Mouse (Mus musculus): ENCODE measurements around the gene Hist1h3d. TPM values are rescaled to one million over a fixed set of nuclear protein-coding genes. Genes with fewer than 3 reads are reported as not detected.
"Not testable (repeated sequence)": the region's sequence is repeated elsewhere in the genome, so short reads cannot be mapped to it uniquely, and the experiment has no call there.

Hist1h3d gene
- polyA plus RNA-seq, 1 experiment from 2014 or later: 7.9 TPM

- peak overlapping the region; percentile 61 for H3K4me2 ChIP-seq
- H3K4me1 ChIP-seq; ATAC-seq (ENCODE audit: insufficient read depth, low FRiP score, low read depth); H3K27me3 ChIP-seq (replicated peaks); H3K36me3 ChIP-seq; H3K9me3 ChIP-seq: not testable (repeated sequence)
- peak overlapping the region; percentile 94 for H3K27ac ChIP-seq
- WGBS: 7% methylated on average over 20 of the region's 20 CpGs
- H3K4me3 ChIP-seq (replicated peaks): peak overlapping the region; percentile 47
- peak overlapping the region; percentile 37; the same call in 1 of the 2 replicates for H3K9ac ChIP-seq
Measured at GRCm38 (mm10) chr13:23573034-23573897, 2.3 kb upstream of the Hist1h3d start.

GRCm38 (mm10) chr13:23573898-23574524, 1.6 kb upstream of the Hist1h3d start, which contains the start of the genes Hist1h2bf and Hist1h2ad:
TSS of gene Hist1h2bf (minus strand) at chr13:23574196.
TSS of gene Hist1h2ad (plus strand) at chr13:23574381.
- peak; percentile 87 for ATAC-seq (ENCODE audit: insufficient read depth, low FRiP score, low read depth)
- not testable (repeated sequence) for H3K27me3 ChIP-seq (replicated peaks); H3K36me3 ChIP-seq; H3K9me3 ChIP-seq; H3K4me1 ChIP-seq
- Histone ChIP-seq H3K27ac (peak within 1 kb of the TSS; percentile 94), H3K4me2 (peak within 1 kb of the TSS; percentile 71), H3K9ac (peak within 1 kb of the TSS; percentile 37; the same call in 1 of the 2 replicates), H3K4me3 (replicated peaks) (peak within 1 kb of the TSS; percentile 47)
- WGBS: under 1% methylated on average over 42 of the region's 42 CpGs

- not testable (repeated sequence) for H3K9me3 ChIP-seq; H3K27me3 ChIP-seq (replicated peaks); H3K36me3 ChIP-seq; H3K4me1 ChIP-seq; ATAC-seq (ENCODE audit: insufficient read depth, low FRiP score, low read depth); H3K9ac ChIP-seq
- Histone ChIP-seq H3K4me3 (replicated peaks) (peak overlapping the region; percentile 36), H3K27ac (peak overlapping the region; percentile 94), H3K4me2 (peak overlapping the region; percentile 71)
- WGBS: under 1% methylated on average over 12 of the region's 39 CpGs
Measured at GRCm38 (mm10) chr13:23574546-23575170, 905 bp upstream of the Hist1h3d start.

- not testable (repeated sequence) for H3K4me1 ChIP-seq; ATAC-seq (ENCODE audit: insufficient read depth, low FRiP score, low read depth); H3K27me3 ChIP-seq (replicated peaks); H3K9me3 ChIP-seq; H3K36me3 ChIP-seq
- Histone ChIP-seq H3K4me2 (peak overlapping the region; percentile 71), H3K9ac (peak overlapping the region; percentile 46), H3K4me3 (replicated peaks) (peak overlapping the region; percentile 44), H3K27ac (peak overlapping the region; percentile 86)
- WGBS: under 1% methylated on average over 12 of the region's 40 CpGs
Measured at GRCm38 (mm10) chr13:23575864-23576313, 326 bp downstream of the Hist1h3d start.

GRCm38 (mm10) chr13:23576351-23576881, 853 bp downstream of the Hist1h3d start:
- no peak for ATAC-seq (ENCODE audit: insufficient read depth, low FRiP score, low read depth)
- H3K4me3 ChIP-seq (replicated peaks): peak overlapping the region; percentile 44
- H3K4me2 ChIP-seq: peak overlapping the region; percentile 71
- peak overlapping the region; percentile 86 for H3K27ac ChIP-seq
- 0 out of 2 replicates have a peak, but pooled peaks cover 7% of the 10 kb centered on the region for H3K4me1 ChIP-seq
- no peaks in the 10 kb centered on the region for H3K36me3 ChIP-seq
- 6% methylated on average over 7 of the region's 7 CpGs for WGBS
- H3K9me3 ChIP-seq: no peaks in the 10 kb centered on the region
- H3K27me3 ChIP-seq (replicated peaks): no peaks in the 10 kb centered on the region
- peak overlapping the region; percentile 46 for H3K9ac ChIP-seq

GRCm38 (mm10) chr13:23576906-23577639, 1.5 kb downstream of the Hist1h3d start:
- Histone ChIP-seq H3K9me3 (no peaks in the 10 kb centered on the region), H3K4me2 (peak overlapping the region; percentile 71), H3K4me1 (peaks cover 10% of the 10 kb centered on the region; the same call in 1 of the 2 replicates), H3K36me3 (no peaks in the 10 kb centered on the region), H3K9ac (no peak overlapping the region; the same call in 1 of the 2 replicates), H3K27me3 (replicated peaks) (no peaks in the 10 kb centered on the region), H3K27ac (peak overlapping the region; percentile 86), H3K4me3 (replicated peaks) (peak overlapping the region; percentile 44)
- ATAC-seq (ENCODE audit: insufficient read depth, low FRiP score, low read depth): no peak
- WGBS: 27% methylated on average over 6 of the region's 6 CpGs

GRCm38 (mm10) chr13:23577835-23578234, 2.3 kb downstream of the Hist1h3d start:
- ATAC-seq (ENCODE audit: insufficient read depth, low FRiP score, low read depth): no peak
- Histone ChIP-seq H3K27ac (no peak overlapping the region), H3K4me2 (no peak overlapping the region), H3K27me3 (replicated peaks) (no peaks in the 10 kb centered on the region), H3K9ac (no peak overlapping the region), H3K4me1 (peaks cover 14% of the 10 kb centered on the region; the same call in 1 of the 2 replicates), H3K36me3 (no peaks in the 10 kb centered on the region), H3K9me3 (no peaks in the 10 kb centered on the region), H3K4me3 (replicated peaks) (no peak overlapping the region)
- 96% methylated on average over 1 of the region's 1 CpGs for WGBS

- Histone ChIP-seq H3K4me1 (peaks cover 12% of the 10 kb centered on the region; the same call in 1 of the 2 replicates), H3K36me3 (no peaks in the 10 kb centered on the region), H3K9me3 (no peaks in the 10 kb centered on the region), H3K27me3 (replicated peaks) (no peaks in the 10 kb centered on the region), H3K4me3 (replicated peaks) (peak within 1 kb of the TSS; percentile 50), H3K27ac (peak within 1 kb of the TSS; percentile 86), H3K9ac (peak within 1 kb of the TSS; percentile 46), H3K4me2 (peak within 1 kb of the TSS; percentile 75)
- peak; percentile 91 for ATAC-seq (ENCODE audit: insufficient read depth, low FRiP score, low read depth)
- under 1% methylated on average over 43 of the region's 43 CpGs for WGBS
Measured at GRCm38 (mm10) chr13:23581408-23582218, 6.0 kb downstream of the Hist1h3d start, which contains the start of gene Hist1h4d. TSS of gene Hist1h4d (plus strand) at chr13:23581598.

- Histone ChIP-seq H3K9ac (peak overlapping the region; percentile 46; the same call in 1 of the 2 replicates), H3K4me3 (replicated peaks) (peak overlapping the region; percentile 50), H3K4me1 (peaks cover 10% of the 10 kb centered on the region; the same call in 1 of the 2 replicates), H3K27ac (peak overlapping the region; percentile 86), H3K27me3 (replicated peaks) (no peaks in the 10 kb centered on the region), H3K9me3 (no peaks in the 10 kb centered on the region), H3K36me3 (no peaks in the 10 kb centered on the region), H3K4me2 (peak overlapping the region; percentile 75)
- no peak for ATAC-seq (ENCODE audit: insufficient read depth, low FRiP score, low read depth)
- 8% methylated on average over 6 of the region's 6 CpGs for WGBS
Measured at GRCm38 (mm10) chr13:23582219-23583056, 6.9 kb downstream of the Hist1h3d start.
